Mouse (Mus musculus) midbrain, embryonic 14.5 days (tissue): ENCODE results near the gene U90926. TPM values are rescaled to one million over a fixed set of nuclear protein-coding genes. Genes with fewer than 3 reads are reported as not detected.
A peak's percentile ranks its signal among the peaks of the same experiment; 100 is the strongest.

ENCODE experiments used
- ATAC-seq: fragments of 200-750 bp; cut with Nextera tagmentation; 2 replicates; pipeline ENCODE4 v1.8.0; 2017; ENCODE audit warnings: moderate number of reproducible peaks, moderate library complexity; ENCODE audit not compliant: low FRiP score, low TSS enrichment
- DNase-seq: peaks from one replicate; pipeline ENCODE4 v3.0.0-alpha.2; 2015
- H3K27ac ChIP-seq: fragments of 300-500 bp; sonication (generic); replicated peaks from 2 replicates; pipeline ENCODE4 v1.5.1; 2014; ENCODE audit warnings: mild to moderate bottlenecking, low read depth, low read length, moderate library complexity
- H3K27me3 ChIP-seq: fragments of 300-500 bp; sonication (generic); 2 replicates; pipeline ENCODE4 v1.6.1; 2014; ENCODE audit warnings: low read length, control low read depth, mixed read lengths; ENCODE audit not compliant: control insufficient read depth, insufficient read depth
- H3K36me3 ChIP-seq: fragments of 300-500 bp; sonication (generic); 2 replicates; pipeline ENCODE4 v1.6.1; 2014; ENCODE audit warnings: low read length, control low read depth; ENCODE audit not compliant: control insufficient read depth, insufficient read depth
- H3K4me1 ChIP-seq: fragments of 300-500 bp; sonication (generic); 2 replicates; pipeline ENCODE4 v1.6.1; 2014; ENCODE audit warnings: mild to moderate bottlenecking, antibody characterized with exemption, low read length, control low read depth; ENCODE audit not compliant: control insufficient read depth, insufficient read depth
- H3K4me2 ChIP-seq: fragments of 300-500 bp; sonication (generic); 2 replicates; pipeline ENCODE4 v1.6.1; 2014; ENCODE audit warnings: mild to moderate bottlenecking, low read length, moderate library complexity
- H3K4me3 ChIP-seq: fragments of 300-500 bp; sonication (generic); replicated peaks from 2 replicates; pipeline ENCODE4 v1.5.1; 2014; ENCODE audit warnings: low read depth, low read length
- H3K9ac ChIP-seq: fragments of 300-500 bp; sonication (generic); replicated peaks from 2 replicates; pipeline ENCODE4 v1.6.1; 2014; ENCODE audit warnings: mild to moderate bottlenecking, low read length, moderate library complexity
- H3K9me3 ChIP-seq: fragments of 300-500 bp; sonication (generic); 2 replicates; pipeline ENCODE4 v1.6.1; 2016; ENCODE audit warnings: low read length, control low read depth, mixed read lengths; ENCODE audit not compliant: control insufficient read depth
- WGBS: fragments of 180-500 bp; shearing (Covaris S2); extraction: QIAGEN DNeasy Blood & Tissue Kit; methylation state at CpG from one replicate; pipeline ENCODE4 v1.1.7; 2014; 5-methylcytosine and 5-hydroxymethylcytosine counted together
- polyA plus RNA-seq: library from polyadenylated mRNA; unstranded; fragments of >200 nt; fragmentation: Nextera tagmentation; extraction: Ambion mirVana; gene quantifications from 2 replicates; pipeline ENCODE4 v1.2.1, GENCODE M21; 2014

U90926 gene
- polyA plus RNA-seq, 1 experiment from 2014 or later: not detected

DNA sequence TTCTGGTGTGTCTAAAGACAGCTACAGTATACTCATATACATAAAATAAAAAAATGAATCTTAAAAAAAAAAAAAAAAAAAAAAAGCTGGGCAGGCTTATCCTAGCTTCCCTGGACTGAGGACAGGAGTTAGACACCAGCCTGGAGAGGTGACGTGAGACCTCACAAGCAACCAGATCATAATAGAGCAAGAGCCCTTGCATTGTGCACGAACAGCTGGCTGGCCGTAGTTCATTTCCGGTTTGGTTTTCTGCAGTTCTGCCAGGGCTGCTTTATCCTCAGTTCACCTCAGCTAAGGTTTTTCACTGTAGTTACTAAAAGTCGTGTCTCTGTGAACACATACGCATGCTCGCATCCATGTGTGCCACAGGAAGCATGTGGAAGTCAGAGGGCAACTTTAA, 12.6 kb upstream of the U90926 start:
- 89% methylated on average over 7 of the region's 7 CpGs for WGBS

DNA sequence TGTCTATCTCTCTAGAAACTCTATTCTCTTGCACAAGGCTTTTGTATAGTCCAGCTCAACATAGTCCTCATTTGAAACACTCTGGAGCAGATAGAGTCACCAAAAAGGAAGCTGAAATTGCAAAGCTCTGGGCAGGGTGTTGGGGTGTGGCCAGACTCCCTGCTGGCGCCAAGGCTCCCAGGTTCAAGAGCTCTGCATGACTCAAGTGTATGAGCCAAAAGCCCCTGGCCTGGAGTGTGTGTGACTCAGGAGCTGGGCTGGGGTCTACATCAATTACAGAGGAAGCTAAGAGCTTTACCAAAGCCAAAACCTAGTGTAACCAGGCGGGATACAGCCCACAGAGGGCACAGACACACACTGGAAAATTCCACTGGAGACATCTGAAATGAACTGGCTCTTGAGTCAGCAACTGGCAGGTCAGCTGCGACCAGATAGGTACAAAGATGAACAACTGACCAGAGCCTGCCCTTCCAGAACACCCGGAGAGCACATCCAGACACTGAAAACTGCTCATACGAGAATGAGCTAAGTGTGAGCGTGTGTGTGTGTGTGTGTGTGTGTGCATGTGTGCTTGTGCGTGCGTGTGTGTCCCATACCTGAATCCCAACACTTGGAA, 5.2 kb upstream of the U90926 start:
- WGBS: 91% methylated on average over 8 of the region's 8 CpGs

More for the DNA sequence above, 12.6 kb upstream of the U90926 start:
- no peak overlapping the region for H3K27ac ChIP-seq
- no peak overlapping the region for H3K9ac ChIP-seq
- no peaks in the 10 kb centered on the region for H3K9me3 ChIP-seq
- no peak for ATAC-seq
- H3K4me1 ChIP-seq: no peaks in the 10 kb centered on the region
- no peaks in the 10 kb centered on the region for H3K36me3 ChIP-seq
- no peak overlapping the region for H3K4me2 ChIP-seq
- no peak for DNase-seq
- H3K27me3 ChIP-seq: no peaks in the 10 kb centered on the region
- H3K4me3 ChIP-seq: no peak overlapping the region

DNA sequence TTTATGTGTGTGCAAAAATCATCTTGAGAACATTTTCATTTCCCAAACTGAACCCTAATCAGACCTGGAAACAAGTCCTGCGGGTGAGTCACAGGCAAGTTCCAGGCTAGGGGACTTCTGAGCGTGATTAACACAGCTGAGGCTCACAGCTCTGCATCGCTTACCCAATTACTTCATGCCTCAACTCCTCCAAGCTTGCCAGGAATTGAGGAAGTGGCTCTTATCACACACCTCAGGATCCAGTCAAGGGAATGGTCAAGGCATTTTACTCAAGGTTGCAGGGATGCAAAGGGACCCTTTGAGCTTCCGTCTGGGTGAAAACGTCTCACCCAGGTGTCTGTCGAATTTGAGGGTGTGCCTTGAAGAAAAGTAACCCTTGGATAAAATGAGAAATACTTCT, 4.6 kb upstream of the U90926 start:
- H3K27ac ChIP-seq: peak overlapping the region; percentile 86
- no peak overlapping the region; the same call in 1 of the 2 replicates for H3K4me2 ChIP-seq
- H3K36me3 ChIP-seq: no peaks in the 10 kb centered on the region
- H3K9me3 ChIP-seq: no peaks in the 10 kb centered on the region
- no peak overlapping the region for H3K9ac ChIP-seq
- no peaks in the 10 kb centered on the region for H3K27me3 ChIP-seq
- no peak overlapping the region for H3K4me3 ChIP-seq
- DNase-seq (peak; percentile 21), ATAC-seq (no peak)
- peaks cover 14% of the 10 kb centered on the region; the same call in 1 of the 2 replicates for H3K4me1 ChIP-seq
- 73% methylated on average over 6 of the region's 6 CpGs for WGBS

More for the DNA sequence above, 5.2 kb upstream of the U90926 start:
- H3K36me3 ChIP-seq: no peaks in the 10 kb centered on the region
- no peak for ATAC-seq
- DNase-seq: no peak
- H3K9ac ChIP-seq: no peak overlapping the region
- H3K4me3 ChIP-seq: no peak overlapping the region
- H3K27ac ChIP-seq: no peak overlapping the region
- H3K9me3 ChIP-seq: no peaks in the 10 kb centered on the region
- peaks cover 14% of the 10 kb centered on the region; the same call in 1 of the 2 replicates for H3K4me1 ChIP-seq
- no peak overlapping the region for H3K4me2 ChIP-seq
- no peaks in the 10 kb centered on the region for H3K27me3 ChIP-seq

DNA sequence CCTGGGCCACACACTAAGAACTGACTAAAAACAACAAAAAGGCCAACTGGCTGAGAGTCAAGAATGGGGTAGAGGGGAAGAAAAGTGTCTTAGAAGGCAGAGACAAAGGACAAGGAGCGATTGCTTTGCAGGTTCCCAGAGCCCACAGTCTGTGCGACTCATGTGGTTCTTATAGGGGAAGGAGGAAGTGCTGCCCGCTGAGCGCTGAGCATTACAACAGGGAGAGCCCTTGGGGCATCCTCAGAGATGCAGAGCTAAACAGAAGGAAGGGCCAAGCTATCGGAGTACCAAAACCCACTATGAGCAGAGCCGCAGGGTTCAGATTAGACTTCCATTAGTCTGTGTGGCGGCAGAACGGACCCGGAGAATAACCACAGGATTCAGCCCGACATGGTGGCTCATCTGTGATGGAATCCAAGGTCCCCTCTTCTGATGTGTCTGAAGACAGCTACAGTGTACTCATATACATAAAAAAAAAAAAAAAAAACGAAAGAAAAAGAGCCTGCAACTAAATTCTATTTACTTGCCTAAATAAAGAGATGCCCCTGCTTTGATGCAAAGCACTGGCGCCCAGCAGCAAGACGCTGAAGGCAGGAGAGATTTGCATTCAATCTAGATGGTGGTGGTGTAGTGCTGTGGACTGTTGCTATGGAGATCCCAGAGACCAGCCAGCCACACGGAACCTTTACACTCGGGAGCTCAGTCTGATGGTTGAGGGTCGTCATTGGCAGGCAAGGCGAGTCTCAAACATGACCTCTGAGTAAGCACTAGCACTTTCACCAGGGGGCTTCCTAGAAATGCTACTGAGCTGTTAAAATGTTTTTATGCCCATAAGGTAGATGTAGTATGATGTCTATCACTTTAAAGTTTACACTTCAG, 3.9 kb upstream of the U90926 start:
- H3K27ac ChIP-seq: peak overlapping the region; percentile 86
- 24% methylated on average over 17 of the region's 17 CpGs for WGBS

DNA sequence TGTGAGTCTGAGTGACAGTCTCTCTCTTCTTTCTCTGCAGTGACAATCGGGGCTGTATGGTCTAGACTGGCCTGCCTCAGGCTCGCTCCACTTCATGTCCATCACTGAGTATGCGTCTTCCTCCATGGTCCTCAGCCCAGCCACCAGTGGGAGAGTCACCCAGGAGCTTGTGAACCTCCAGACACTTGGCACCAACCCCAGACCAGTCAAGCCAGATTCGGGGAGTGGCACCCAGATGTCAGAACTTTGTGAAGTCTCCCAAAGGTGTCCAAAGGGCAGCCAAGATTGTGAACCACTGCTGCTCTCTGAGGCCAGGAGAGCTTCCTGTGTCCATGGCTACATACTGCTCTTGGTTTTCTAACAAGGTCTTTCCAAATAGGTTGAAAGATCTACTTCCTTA, 3.0 kb downstream of the U90926 start:
- no peaks in the 10 kb centered on the region for H3K4me1 ChIP-seq
- no peaks in the 10 kb centered on the region for H3K36me3 ChIP-seq
- WGBS: 93% methylated on average over 4 of the region's 4 CpGs
- ATAC-seq (no peak), DNase-seq (no peak)
- no peak overlapping the region for H3K4me3 ChIP-seq
- H3K4me2 ChIP-seq: no peak overlapping the region
- no peaks in the 10 kb centered on the region for H3K9me3 ChIP-seq
- no peak overlapping the region for H3K27ac ChIP-seq
- no peak overlapping the region for H3K9ac ChIP-seq
- no peaks in the 10 kb centered on the region for H3K27me3 ChIP-seq

More for the DNA sequence above, 3.9 kb upstream of the U90926 start:
- Histone ChIP-seq H3K9me3 (no peaks in the 10 kb centered on the region), H3K27me3 (no peaks in the 10 kb centered on the region), H3K4me2 (peak overlapping the region; percentile 37), H3K36me3 (no peaks in the 10 kb centered on the region), H3K9ac (no peak overlapping the region), H3K4me1 (peaks cover 14% of the 10 kb centered on the region; the same call in 1 of the 2 replicates), H3K4me3 (no peak overlapping the region)
- ATAC-seq (peak; percentile 85), DNase-seq (peak; percentile 75)

DNA sequence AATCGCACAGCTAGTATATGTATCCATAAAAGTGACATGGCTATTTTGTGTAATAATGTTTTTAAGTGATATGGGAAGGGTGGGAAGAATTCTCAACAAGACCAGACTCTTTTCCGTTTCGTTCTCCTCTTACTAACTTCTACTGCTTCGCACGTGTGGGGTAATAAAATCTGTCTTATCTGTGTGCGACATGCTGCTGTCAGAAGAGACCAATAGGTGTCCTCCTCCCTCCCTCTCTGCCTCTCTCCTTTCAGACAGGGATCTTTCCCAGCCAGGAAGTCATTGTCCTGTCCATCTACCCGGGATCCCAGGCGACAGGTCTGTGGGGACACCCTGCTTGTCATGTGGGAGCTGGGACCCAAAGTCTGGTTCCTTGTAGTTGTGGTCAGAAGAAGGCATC, 5.0 kb downstream of the U90926 start:
- WGBS: 79% methylated on average over 8 of the region's 8 CpGs
- Histone ChIP-seq H3K9ac (no peak overlapping the region), H3K36me3 (peaks cover 4% of the 10 kb centered on the region), H3K4me3 (no peak overlapping the region), H3K4me1 (no peaks in the 10 kb centered on the region), H3K27me3 (no peaks in the 10 kb centered on the region), H3K27ac (no peak overlapping the region), H3K9me3 (no peaks in the 10 kb centered on the region), H3K4me2 (no peak overlapping the region)
- DNase-seq (no peak), ATAC-seq (no peak)

DNA sequence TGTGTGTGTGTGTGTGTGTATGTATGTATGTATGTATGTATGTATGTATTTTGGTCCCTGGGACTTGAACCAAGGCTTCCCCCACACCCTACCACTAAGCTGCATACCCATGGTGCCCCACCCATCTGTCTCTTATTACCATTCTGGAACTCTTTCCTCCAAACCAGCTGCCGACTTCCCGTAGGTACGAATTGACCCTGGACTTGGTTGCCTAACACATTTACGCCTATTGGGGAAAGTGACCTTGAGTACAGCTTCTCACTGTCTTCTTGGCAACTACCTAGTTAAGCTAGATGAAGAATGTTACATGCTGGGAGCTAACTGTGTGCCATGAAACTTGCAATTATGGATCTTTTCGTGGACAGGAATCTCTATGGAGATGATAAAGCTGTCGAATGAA, 9.1 kb downstream of the U90926 start:
- ATAC-seq (no peak), DNase-seq (no peak)
- no peak overlapping the region for H3K9ac ChIP-seq
- no peak overlapping the region for H3K27ac ChIP-seq
- H3K9me3 ChIP-seq: no peaks in the 10 kb centered on the region
- no peak overlapping the region for H3K4me2 ChIP-seq
- H3K4me3 ChIP-seq: no peak overlapping the region
- peaks cover 35% of the 10 kb centered on the region for H3K36me3 ChIP-seq
- WGBS: 94% methylated on average over 6 of the region's 6 CpGs
- H3K27me3 ChIP-seq: no peaks in the 10 kb centered on the region
- no peaks in the 10 kb centered on the region for H3K4me1 ChIP-seq

DNA sequence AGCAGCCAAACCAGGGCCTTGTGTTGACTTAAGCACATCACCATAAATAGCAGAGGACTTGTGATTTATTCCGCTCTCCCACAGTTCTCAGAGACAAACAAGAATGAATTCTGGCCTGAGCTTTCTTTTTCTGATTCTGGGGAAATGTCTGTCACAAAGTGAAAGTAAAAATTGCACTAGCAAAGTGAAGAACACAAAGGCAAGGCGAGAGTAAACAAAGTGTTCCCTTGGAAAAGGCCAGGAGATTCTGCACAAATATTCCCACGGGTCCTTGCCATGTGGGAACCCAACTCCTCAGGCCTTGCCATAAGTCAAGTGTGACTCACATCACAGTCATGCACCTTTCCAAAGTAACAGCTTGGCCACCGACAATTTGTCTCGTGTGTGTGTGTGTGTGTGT, 9.5 kb downstream of the U90926 start:
- peaks cover 39% of the 10 kb centered on the region for H3K36me3 ChIP-seq

More for the DNA sequence above, 9.5 kb downstream of the U90926 start:
- H3K4me3 ChIP-seq: no peak overlapping the region
- H3K4me2 ChIP-seq: no peak overlapping the region
- WGBS: 94% methylated on average over 5 of the region's 5 CpGs
- no peaks in the 10 kb centered on the region for H3K4me1 ChIP-seq
- ATAC-seq: no peak
- H3K27me3 ChIP-seq: no peaks in the 10 kb centered on the region
- H3K27ac ChIP-seq: no peak overlapping the region
- H3K9ac ChIP-seq: no peak overlapping the region
- H3K9me3 ChIP-seq: no peaks in the 10 kb centered on the region
- no peak for DNase-seq
